Mouse (Mus musculus) mouse trophoblast stem cell (cell line): ENCODE data around the gene Pcsk5.

Experiments used
- in situ Hi-C, 2 experiments: fragments of 300-500 bp; cut with MseI, MboI; formaldehyde crosslinking; loops; 2 replicates in 1 of 2; 3 replicates in 1 of 2; pipeline ENCODE4 v1.15.1; 2025

Pcsk5 gene

GRCm38 (mm10) chr19:17744474-17745069 lies 92.9 kb downstream of the Pcsk5 start:
- in situ Hi-C loops = no loop called here

GRCm38 (mm10) chr19:17741465-17741864 lies 96.0 kb downstream of the Pcsk5 start:
- in situ Hi-C loops = no loop called here

- in situ Hi-C loops = no loop called here
Measured at GRCm38 (mm10) chr19:17732676-17733277, 104.7 kb downstream of the Pcsk5 start.

GRCm38 (mm10) chr19:17717066-17717465 lies 120.4 kb downstream of the Pcsk5 start:
- in situ Hi-C loops = no loop called here

- in situ Hi-C loops = no loop called here
Measured at GRCm38 (mm10) chr19:17715281-17715955, 122.0 kb downstream of the Pcsk5 start.

- in situ Hi-C loops = no loop called here
Measured at GRCm38 (mm10) chr19:17691626-17692025, 145.8 kb downstream of the Pcsk5 start.

GRCm38 (mm10) chr19:17678371-17678770 lies 159.1 kb downstream of the Pcsk5 start:
- in situ Hi-C loops = no loop called here

- in situ Hi-C loops = no loop called here
Measured at GRCm38 (mm10) chr19:17662676-17663075, 174.8 kb downstream of the Pcsk5 start.

- in situ Hi-C loops = no loop called here
Measured at GRCm38 (mm10) chr19:17662271-17662670, 175.2 kb downstream of the Pcsk5 start.

- in situ Hi-C loops = no loop called here
Measured at GRCm38 (mm10) chr19:17659321-17659720, 178.1 kb downstream of the Pcsk5 start.

GRCm38 (mm10) chr19:17650831-17651502 lies 186.5 kb downstream of the Pcsk5 start:
- in situ Hi-C loops = no loop called here

GRCm38 (mm10) chr19:17649967-17650366 lies 187.5 kb downstream of the Pcsk5 start:
- in situ Hi-C loops = no loop called here

GRCm38 (mm10) chr19:17643128-17643797 lies 194.2 kb downstream of the Pcsk5 start:
- in situ Hi-C loops = no loop called here

GRCm38 (mm10) chr19:17635984-17636383 lies 201.4 kb downstream of the Pcsk5 start:
- in situ Hi-C loops = no loop called here

GRCm38 (mm10) chr19:17615646-17616045 lies 221.8 kb downstream of the Pcsk5 start:
- in situ Hi-C loops = no loop called here

- in situ Hi-C loops = no loop called here
Measured at GRCm38 (mm10) chr19:17606510-17606909, 230.9 kb downstream of the Pcsk5 start.

- in situ Hi-C loops = no loop called here
Measured at GRCm38 (mm10) chr19:17606093-17606492, 231.3 kb downstream of the Pcsk5 start.

GRCm38 (mm10) chr19:17603322-17603721 lies 234.1 kb downstream of the Pcsk5 start:
- in situ Hi-C loops = no loop called here

- in situ Hi-C loops = no loop called here
Measured at GRCm38 (mm10) chr19:17600347-17600746, 237.1 kb downstream of the Pcsk5 start.

GRCm38 (mm10) chr19:17592790-17593189 lies 244.6 kb downstream of the Pcsk5 start:
- in situ Hi-C loops = no loop called here

GRCm38 (mm10) chr19:17591335-17591734 lies 246.1 kb downstream of the Pcsk5 start:
- in situ Hi-C loops = no loop called here

- in situ Hi-C loops = no loop called here
Measured at GRCm38 (mm10) chr19:17590314-17590713, 247.1 kb downstream of the Pcsk5 start.
